Mouse (Mus musculus): ENCODE measurements around the gene Zfp853.

Zfp853 gene

GRCm38 (mm10) chr5:143293404-143293803 is at the start of gene Zfp853:
Gene Zfp853, minus strand, starts transcription at chr5:143293623.
- DNase-seq (ENCODE audit: low read depth, low spot score), result no peak

- DNase-seq (ENCODE audit: low read depth, low spot score), result no peak
Measured at GRCm38 (mm10) chr5:143339603-143340002, 46.2 kb upstream of the Zfp853 start.

- peak; percentile 25 for DNase-seq (ENCODE audit: low read depth, low spot score)
Measured at GRCm38 (mm10) chr5:143336559-143336958, 43.1 kb upstream of the Zfp853 start.

- no peak for DNase-seq (ENCODE audit: low read depth, low spot score)
Measured at GRCm38 (mm10) chr5:143335089-143335460, 41.7 kb upstream of the Zfp853 start.

GRCm38 (mm10) chr5:143334418-143335088 is 41.1 kb upstream of the Zfp853 start:
- no peak for DNase-seq (ENCODE audit: low read depth, low spot score)

- DNase-seq (ENCODE audit: low read depth, low spot score), result peak; percentile 79
Measured at GRCm38 (mm10) chr5:143333872-143334271, 40.4 kb upstream of the Zfp853 start.

GRCm38 (mm10) chr5:143328690-143329495 is 35.5 kb upstream of the Zfp853 start, which contains the start of gene Zdhhc4:
Gene Zdhhc4, minus strand, starts transcription at chr5:143329256.
- peak; percentile 92 for DNase-seq (ENCODE audit: low read depth, low spot score)

GRCm38 (mm10) chr5:143317288-143317610 is 23.8 kb upstream of the Zfp853 start:
- DNase-seq (ENCODE audit: low read depth, low spot score), result no peak

GRCm38 (mm10) chr5:143316605-143317287 is 23.3 kb upstream of the Zfp853 start:
- DNase-seq (ENCODE audit: low read depth, low spot score), result no peak

- no peak for DNase-seq (ENCODE audit: low read depth, low spot score)
Measured at GRCm38 (mm10) chr5:143315514-143315888, 22.1 kb upstream of the Zfp853 start.

- peak; percentile 91 for DNase-seq (ENCODE audit: low read depth, low spot score)
Measured at GRCm38 (mm10) chr5:143314730-143315513, 21.5 kb upstream of the Zfp853 start, which contains the start of gene E130309D02Rik. Gene E130309D02Rik, minus strand, starts transcription at chr5:143315360.

GRCm38 (mm10) chr5:143314183-143314729 is 20.8 kb upstream of the Zfp853 start:
- DNase-seq (ENCODE audit: low read depth, low spot score), result no peak

GRCm38 (mm10) chr5:143311886-143312285 is 18.5 kb upstream of the Zfp853 start:
- DNase-seq (ENCODE audit: low read depth, low spot score), result peak; percentile 84

GRCm38 (mm10) chr5:143309916-143310315 is 16.5 kb upstream of the Zfp853 start:
- no peak for DNase-seq (ENCODE audit: low read depth, low spot score)

GRCm38 (mm10) chr5:143308825-143309224 is 15.4 kb upstream of the Zfp853 start:
- DNase-seq (ENCODE audit: low read depth, low spot score), result no peak

GRCm38 (mm10) chr5:143304251-143304650 is 10.8 kb upstream of the Zfp853 start:
- DNase-seq (ENCODE audit: low read depth, low spot score), result no peak

GRCm38 (mm10) chr5:143301296-143301695 is 7.9 kb upstream of the Zfp853 start:
- DNase-seq (ENCODE audit: low read depth, low spot score), result no peak

- DNase-seq (ENCODE audit: low read depth, low spot score), result peak; percentile 32
Measured at GRCm38 (mm10) chr5:143299686-143300085, 6.3 kb upstream of the Zfp853 start.

GRCm38 (mm10) chr5:143298391-143298790 is 5.0 kb upstream of the Zfp853 start:
- DNase-seq (ENCODE audit: low read depth, low spot score), result peak; percentile 25

- DNase-seq (ENCODE audit: low read depth, low spot score), result no peak
Measured at GRCm38 (mm10) chr5:143297986-143298385, 4.6 kb upstream of the Zfp853 start.

- DNase-seq (ENCODE audit: low read depth, low spot score), result no peak
Measured at GRCm38 (mm10) chr5:143295330-143295729, 1.9 kb upstream of the Zfp853 start.
